Mouse (Mus musculus) lung, postnatal 36 days (tissue): ENCODE data around the gene Hdgfl1.

ENCODE experiments used
- DNase-seq: peaks from one replicate; pipeline ENCODE4 v3.0.0; 2022; ENCODE audit warnings: mixed read lengths

The Hdgfl1 gene

GRCm38 (mm10) chr13:26769955-26770354, at the start of gene Hdgfl1:
Hdgfl1 (minus strand) TSS chr13:26770165.
- DNase-seq, result no peak

DNA sequence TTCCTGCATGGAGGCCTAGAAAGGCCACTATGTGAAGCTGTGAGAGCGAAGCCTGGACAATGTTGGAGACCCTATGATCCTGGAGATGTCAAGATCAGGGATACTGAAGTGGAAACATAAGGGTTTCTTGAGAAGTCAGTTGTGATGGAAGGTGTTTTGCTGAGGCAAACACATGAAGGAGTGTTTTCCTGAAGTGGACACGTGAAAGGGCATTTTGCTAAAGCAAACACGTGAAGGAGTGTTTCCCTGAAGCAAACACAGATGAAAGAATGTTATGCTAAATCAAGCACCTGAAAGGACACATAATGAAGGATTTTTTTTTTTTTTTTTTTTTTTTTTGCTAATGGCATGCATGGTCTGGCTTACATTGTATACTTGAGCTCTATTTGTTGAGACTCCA, 25.5 kb upstream of the Hdgfl1 start:
- peak; percentile 4 for DNase-seq

DNA sequence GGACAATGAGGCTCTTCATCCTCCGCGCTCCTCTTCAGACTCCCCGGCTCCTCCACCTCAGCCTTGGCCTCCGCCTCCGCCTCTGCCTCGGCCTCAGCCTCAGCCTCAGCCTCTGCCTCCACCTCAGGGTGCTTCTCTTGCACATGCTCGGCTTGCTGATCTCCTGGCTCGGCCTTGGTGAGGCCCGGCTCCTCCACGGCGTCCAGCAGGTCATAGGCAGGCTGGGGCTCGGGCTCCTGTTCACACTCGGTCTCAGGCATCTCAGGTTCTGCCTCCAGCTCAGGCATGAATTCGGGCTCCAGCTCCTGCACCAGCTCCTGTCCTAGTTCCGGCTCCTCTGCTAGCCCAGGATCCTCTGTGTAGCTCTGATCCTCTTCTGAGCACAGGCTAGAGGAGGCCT, 541 bp downstream of the Hdgfl1 start:
- no peak for DNase-seq

DNA sequence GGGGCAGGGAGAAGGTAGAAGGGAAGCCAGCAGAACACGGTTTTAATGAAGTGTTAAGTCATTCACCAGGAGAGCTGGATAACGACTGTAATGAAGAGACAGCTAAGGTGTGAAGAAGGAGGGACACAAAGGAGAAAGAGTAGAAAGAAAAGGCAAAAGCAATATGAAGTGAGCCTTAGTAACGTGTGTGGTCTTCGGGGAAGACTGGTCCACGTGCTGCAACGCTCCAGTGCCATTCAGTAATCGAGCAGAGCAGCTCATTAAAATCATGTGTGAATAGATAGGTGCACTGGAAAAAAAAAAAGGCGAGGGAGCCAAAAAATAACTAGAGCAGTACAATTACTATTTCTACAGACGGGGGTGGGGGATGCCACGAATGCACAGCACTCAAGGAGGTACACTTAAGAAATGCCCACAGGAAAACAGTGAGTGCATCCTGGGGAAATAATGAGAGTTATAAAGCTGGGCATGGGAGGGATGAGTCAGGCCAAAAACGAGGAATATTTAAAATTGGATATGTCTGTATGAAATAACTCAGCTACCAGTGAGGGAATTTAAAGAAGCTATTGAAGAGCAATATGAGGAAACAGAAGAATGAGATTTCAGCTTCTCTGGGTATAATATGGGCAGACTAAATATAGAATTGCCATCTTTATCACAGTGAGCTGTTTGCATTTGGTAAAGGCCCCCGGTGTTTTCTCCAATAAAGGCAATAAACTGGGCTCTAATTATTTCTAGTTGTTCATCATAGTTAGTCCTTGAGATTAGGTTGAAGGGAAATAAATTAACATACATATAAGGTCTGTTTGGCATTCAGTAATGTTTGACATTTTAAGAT, 7.8 kb downstream of the Hdgfl1 start:
- no peak for DNase-seq

DNA sequence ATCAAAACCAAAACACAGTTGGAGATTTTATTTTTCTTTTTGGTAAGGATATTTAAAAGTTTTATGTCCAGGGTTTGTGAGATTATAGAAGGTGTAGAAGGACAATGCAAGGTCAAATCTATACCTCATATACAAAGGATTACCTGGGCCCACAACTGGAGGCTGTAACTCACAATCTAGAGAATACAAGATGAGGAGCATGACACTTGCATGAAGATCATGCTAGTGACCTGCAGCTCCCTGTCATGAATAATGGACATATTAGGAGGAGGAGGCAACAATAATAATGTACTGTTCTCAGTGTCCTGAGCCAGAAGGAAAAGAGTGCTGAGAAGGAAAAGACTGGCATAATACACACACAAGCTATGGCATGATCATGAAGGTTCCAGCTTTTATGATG, 17.1 kb downstream of the Hdgfl1 start:
- no peak for DNase-seq

- no peak for DNase-seq
These were observed 17.6 kb downstream of the Hdgfl1 start for GRCm38 (mm10) chr13:26752414-26752813.

DNA sequence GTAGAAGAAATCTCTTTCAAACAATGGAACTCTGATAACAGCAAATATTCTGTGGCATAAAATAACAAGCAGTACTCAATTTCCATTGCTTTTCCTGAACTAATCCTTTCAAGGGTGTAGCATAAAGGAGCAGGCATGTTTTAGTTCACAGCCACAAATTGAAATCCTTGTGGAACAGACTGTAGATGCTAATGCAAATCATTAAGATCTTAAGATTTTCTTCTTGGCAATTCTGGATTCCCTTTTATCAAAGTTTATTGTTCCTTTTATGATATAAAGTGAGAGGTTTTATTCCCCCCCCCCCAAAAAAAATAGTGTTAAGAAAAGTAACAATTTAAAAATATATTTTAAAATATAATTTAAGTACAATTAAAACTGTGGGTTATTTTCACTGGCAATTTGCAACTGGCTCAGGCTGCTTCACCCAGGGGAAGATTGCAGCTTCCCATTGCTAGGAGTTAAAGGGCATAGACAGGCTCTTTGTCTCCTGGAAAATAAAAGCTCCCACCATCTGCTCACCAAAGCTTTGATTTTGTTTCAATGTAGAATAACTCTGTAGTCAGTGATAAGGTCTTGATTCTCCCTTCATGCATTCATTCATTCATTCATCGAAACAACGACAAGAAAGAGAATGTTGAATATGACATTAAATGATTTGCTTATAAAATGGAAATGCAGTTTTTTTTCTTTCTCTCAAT, 24.1 kb downstream of the Hdgfl1 start:
- no peak for DNase-seq

DNA sequence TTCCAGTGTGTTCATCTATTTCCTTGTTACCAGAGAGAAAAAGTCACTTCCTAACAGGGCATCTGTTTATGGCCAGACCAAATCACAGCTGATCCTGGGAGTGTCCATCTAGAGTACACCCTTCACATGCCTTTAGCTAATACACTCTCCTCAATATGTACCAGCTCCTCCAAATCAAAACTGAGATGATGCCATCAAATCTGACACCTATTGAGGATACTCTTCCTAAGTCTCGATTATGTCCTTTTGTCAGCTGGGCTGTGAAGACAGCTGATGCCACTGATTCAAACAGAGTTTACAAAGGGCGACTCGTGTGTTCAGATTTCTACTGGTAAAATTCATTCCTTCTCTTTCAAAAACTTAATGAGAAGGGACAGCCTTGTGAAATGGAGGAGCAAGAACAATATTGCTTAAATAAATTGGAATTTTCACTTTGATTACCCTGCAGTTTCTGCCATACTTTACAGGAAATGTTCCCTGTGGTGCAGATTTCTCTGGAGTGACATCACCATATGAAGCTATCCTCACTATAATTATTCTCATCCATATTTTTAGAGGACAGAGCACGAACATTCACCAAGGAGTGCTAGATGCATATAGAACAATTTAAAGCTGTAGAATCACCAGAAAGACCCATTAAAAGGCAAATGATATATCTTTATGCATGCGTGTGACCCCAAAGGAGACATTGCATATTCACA, 24.8 kb downstream of the Hdgfl1 start:
- no peak for DNase-seq

DNA sequence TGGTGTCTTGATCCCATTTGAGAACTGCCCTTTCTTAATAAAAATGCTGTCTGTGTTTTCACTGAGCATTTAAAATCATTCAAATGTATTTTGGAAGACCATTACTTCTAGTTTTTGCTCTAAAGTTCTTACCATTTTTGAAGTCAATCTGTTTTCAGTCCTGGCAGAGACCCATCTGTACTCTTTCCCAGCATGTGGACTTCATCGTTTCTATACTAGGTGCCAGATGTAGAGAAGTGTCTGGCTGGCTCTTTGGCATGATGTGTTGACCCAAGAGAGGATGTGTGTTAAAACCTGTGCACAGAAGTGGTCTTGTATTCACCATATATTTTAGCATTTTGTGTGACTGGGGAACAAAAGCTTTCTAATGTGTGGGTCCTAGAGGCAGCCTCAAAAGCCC, 25.9 kb downstream of the Hdgfl1 start:
- DNase-seq, result no peak

DNA sequence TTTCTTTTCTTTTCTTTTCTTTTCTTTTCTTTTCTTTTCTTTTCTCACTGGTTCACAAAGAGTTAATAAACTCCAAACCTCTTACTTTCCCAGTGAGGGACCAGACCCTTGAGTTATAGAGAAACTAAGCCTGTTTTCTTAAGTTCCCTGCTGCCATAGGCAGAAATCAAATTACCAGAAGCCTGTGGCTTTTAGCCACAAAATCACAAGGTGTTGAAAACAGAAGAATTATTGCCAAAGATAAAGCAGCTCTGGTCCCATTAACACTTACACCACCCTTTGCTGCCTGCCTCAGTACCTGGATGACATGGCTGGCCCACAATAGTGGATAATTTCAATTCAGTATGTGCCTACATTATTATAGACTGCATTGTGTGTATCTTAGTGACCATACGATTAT, 35.0 kb downstream of the Hdgfl1 start:
- DNase-seq, result no peak

DNA sequence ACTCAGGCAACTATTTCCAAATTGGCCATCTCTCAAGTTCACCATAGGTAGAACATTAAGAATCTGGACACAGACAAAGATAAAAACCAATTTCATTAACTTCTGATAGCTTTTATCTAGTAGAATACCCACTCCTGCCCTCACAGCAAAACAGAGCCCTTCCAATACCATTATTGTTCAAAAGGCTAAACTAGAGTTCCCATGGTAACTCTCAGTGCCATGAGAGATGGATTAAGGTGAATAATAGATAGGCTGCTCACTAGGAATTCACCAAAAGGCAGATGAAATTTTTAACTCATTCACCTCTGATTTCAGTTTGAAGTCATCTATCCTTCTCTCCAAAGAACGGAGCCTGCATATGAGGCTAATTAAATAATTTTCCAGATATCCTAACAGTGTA, 45.7 kb downstream of the Hdgfl1 start:
- no peak for DNase-seq

DNA sequence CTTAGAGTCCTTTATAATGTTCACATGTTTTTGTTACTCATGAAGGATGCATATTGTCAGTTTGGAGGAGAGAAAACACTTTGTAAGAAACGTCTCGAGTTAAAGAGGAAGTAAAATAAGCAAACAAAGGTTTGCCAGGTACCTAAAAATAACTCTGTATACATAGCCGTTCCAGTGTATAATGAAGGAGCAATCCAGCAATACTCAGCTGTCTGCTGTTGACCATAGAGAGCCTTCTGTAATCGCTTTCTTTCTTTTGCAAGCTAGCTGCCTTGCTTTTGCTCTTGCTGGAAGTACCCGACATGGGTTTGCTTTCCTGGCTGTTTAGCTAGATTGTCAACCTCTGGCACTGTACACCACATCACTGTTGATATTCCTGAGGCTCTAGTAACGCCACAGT, 48.6 kb downstream of the Hdgfl1 start:
- DNase-seq, result peak; percentile 6

DNA sequence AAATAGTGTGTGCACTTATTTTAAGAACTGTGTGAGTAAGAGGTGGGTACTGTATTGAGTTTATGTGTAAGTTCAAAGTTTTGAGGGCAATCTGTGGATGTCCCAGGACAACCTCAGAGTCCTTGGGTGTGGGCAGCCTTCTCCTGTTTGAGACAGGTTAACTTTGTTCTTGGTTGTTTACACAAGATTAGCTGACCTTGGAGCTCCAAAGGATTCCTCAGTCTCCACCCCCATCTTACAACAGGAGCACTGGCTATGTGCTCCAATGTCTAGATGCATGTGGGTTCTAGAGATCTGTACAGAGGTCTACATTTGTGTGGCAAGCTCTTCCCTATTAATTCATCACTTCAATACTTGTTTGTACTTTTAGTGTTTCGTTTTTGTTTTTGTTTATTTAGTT, 49.0 kb downstream of the Hdgfl1 start:
- no peak for DNase-seq

DNA sequence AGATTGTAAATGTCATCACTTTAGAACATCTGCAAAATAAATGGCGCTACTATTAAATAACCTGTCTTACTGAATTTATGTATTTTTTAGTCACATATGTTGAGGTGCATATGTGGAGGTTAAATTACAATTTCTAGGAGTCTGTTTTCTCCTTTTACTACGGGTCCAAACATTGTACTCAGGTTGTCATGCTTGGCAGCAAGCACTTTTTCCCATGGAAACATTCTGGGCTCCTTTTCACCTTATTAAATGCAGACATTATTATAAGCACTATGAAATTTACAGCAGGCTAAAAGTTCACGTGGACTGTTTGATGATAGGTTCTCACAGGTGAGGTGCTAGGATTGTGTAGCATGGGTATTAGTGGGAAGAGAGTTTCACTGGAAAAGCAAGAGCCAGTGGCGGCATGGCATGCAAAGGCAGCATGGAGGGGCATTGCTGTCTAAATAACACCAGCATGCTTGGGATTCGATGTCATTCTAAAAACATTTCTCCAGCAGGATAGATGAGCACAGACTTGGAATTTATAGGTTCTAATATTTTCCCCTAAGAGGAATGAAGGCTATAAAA, 50.7 kb downstream of the Hdgfl1 start:
- no peak for DNase-seq
